Mouse (Mus musculus): Measurements from ENCODE around the gene Zfp664.
A peak's percentile ranks its signal among the peaks of the same experiment; 100 is the strongest.

The Zfp664 gene

GRCm38 (mm10) chr5:124862013-124862866 lies at the start of gene Zfp664, which contains the start of gene Ccdc92:
TSS of gene Zfp664 (plus strand) at chr5:124862691.
TSS of gene Ccdc92 (minus strand) at chr5:124862424.
- peak; percentile 99 for DNase-seq (ENCODE audit: low read depth, low spot score)

DNA sequence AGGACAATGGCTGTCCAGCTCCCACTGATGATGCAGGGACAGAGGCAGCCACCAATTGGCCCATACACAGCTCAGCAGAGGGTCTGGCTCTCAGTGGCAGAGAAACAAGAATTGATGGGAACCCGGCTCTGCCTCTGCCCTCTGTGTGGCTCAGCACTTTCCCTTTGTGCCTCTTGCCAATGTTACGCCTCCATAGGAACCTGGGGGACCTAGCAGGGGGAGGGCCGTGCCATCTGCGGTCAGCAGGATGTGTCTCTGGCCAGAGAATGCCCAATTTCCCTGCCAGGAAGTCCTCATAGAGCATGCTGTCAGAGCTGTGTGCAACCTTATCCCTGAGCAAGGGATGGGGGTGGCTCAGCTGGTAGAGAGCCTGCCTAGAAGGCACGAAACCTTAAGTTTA lies 47.7 kb upstream of the Zfp664 start:
- DNase-seq (ENCODE audit: low read depth, low spot score), result no peak

GRCm38 (mm10) chr5:124817050-124817449 lies 45.4 kb upstream of the Zfp664 start:
- DNase-seq (ENCODE audit: low read depth, low spot score), result no peak

- DNase-seq (ENCODE audit: low read depth, low spot score), result no peak
Measured at GRCm38 (mm10) chr5:124822128-124822894, 40.2 kb upstream of the Zfp664 start.

DNA sequence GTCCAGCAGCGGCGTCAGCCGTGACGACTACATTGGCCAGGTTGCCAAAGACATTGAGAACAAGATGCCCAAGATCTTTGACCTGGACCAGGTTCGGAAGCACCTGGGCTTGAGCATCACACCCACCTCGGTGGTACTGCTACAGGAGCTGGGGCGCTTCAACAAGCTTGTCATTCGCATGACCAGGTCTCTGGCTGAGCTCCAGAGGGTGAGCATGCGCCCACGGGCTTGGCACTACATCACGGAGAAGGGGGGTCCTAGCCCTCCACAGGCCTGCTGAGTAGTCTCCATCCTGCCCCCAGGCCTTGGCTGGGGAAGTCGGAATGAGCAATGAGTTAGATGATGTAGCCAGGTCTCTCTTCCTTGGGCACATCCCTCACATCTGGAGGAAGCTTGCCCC lies 32.2 kb upstream of the Zfp664 start:
- DNase-seq (ENCODE audit: low read depth, low spot score), result no peak

GRCm38 (mm10) chr5:124835218-124835617 lies 27.3 kb upstream of the Zfp664 start:
- DNase-seq (ENCODE audit: low read depth, low spot score), result no peak

- DNase-seq (ENCODE audit: low read depth, low spot score), result no peak
Measured at GRCm38 (mm10) chr5:124836075-124836474, 26.4 kb upstream of the Zfp664 start.

DNA sequence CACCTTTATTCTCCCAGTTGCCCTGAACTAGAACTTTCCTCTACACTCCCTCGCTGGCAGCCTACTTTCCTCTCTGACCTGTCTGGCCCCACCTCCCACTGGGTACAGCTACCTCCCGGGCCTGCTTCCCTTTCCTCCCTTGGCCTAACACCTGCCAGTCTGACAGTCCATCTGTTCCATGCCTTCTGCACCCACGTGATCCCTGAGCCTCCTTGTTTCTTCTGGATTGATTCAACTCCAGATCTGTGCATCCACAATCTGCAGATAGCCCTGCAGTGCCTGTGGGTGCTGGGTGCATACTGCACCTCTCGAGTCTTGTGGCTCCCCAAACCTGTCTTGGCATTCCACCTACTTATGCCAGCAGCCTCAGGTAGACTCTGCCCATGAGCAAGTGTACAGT lies 25.9 kb upstream of the Zfp664 start:
- no peak for DNase-seq (ENCODE audit: low read depth, low spot score)

DNA sequence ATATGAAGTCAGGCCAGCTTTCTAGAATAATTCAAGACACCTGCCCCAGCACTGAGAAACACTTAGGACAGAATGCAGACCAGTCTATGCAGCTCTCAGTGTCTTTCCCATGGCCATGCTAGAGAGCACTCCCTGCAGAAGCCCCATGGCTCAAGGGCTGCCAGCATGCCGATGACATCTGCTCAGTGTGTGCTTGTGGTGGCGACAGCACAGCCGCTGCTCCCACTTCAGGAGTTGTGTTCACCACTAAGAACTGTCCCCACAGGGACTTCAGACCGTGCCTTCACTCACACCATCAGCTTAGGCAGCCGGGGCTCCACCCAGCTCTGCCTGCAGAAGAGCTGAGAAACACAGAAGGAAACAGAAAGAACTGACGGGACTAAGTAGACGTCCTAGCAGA lies 22.3 kb upstream of the Zfp664 start:
- DNase-seq (ENCODE audit: low read depth, low spot score), result no peak

DNA sequence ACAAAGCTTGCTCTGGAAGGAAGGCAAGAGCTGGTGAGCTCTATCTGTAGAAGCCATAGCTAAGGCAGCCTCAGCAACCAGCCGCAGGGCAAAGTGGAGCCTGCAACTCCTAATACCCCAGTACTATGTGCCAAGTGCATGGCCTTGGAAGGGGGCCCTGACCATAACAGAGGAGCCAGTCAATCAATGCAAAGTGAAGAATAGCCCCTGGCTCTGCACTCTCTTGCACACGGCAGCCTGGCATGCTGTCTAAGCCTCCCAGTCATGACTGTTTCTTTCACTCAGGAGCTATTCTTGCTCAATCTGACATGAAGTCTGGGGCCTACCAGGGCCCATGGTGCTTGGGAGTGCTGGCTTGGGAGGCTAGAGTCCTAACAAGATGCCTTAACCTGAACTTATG lies 21.8 kb upstream of the Zfp664 start:
- no peak for DNase-seq (ENCODE audit: low read depth, low spot score)

DNA sequence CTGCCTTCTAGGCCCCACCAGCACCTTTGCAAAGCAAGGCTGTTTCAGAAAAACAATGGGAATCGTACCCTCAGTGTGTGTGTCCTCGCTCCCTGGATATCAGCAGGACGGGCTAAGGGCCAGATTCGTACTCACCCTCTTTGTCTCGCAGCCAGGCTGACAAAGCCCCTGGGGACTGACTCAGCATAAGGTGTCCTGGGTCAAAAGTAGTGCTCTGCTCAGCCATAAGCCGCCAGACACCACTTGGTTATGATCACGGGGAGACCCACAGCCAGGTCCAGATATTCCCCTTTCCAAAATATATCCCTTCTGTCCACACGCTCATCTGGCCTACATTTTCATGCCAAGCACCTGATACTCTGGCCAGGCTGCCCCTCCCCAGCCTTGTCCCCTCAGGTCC lies 19.1 kb upstream of the Zfp664 start:
- DNase-seq (ENCODE audit: low read depth, low spot score), result no peak

DNA sequence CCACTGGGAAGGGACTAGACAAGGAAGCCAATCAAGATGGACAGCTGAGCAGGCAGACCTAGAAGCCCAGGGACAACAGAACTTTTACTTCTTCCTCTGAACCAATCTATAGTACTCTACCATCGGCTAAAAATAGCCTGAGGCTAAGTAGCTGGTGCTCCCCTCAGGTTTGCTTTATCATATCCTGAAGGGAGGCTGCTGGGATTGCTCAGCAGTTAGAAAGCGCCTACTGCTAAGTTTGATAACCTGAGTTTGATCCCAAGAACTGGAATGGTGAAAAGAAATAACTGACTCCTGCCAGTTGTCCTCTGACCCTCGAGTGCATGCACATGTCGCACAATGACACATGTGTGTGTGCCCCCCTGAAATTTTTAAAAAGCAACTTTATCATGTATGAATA lies 17.6 kb upstream of the Zfp664 start:
- DNase-seq (ENCODE audit: low read depth, low spot score), result no peak

GRCm38 (mm10) chr5:124847014-124847413 lies 15.5 kb upstream of the Zfp664 start:
- no peak for DNase-seq (ENCODE audit: low read depth, low spot score)

- DNase-seq (ENCODE audit: low read depth, low spot score), result no peak
Measured at GRCm38 (mm10) chr5:124848994-124849393, 13.5 kb upstream of the Zfp664 start.

DNA sequence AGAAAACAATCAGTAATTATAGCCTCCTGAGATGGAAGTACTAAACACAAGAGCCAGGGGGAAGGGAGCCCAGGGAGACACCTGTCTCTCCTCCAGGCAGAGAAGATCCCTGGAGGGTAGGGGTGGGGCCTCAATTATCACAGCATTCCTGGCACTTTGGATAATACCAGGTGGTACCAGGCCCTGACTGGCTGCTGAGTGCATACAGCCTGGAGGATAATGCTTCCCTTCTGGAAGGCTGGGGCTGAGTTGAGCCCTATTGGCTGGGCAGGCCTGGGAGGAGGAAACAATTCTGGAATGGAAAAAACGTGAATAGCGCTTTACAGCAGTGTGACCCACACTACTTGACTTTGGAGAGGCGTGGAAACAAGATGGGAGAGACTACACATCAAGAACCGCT lies 10.9 kb upstream of the Zfp664 start:
- no peak for DNase-seq (ENCODE audit: low read depth, low spot score)

GRCm38 (mm10) chr5:124852294-124852693 lies 10.2 kb upstream of the Zfp664 start:
- no peak for DNase-seq (ENCODE audit: low read depth, low spot score)

GRCm38 (mm10) chr5:124853079-124853478 lies 9.4 kb upstream of the Zfp664 start:
- DNase-seq (ENCODE audit: low read depth, low spot score), result no peak

- DNase-seq (ENCODE audit: low read depth, low spot score), result no peak
Measured at GRCm38 (mm10) chr5:124854202-124854601, 8.3 kb upstream of the Zfp664 start.

GRCm38 (mm10) chr5:124860013-124860412 lies 2.5 kb upstream of the Zfp664 start:
- peak; percentile 26 for DNase-seq (ENCODE audit: low read depth, low spot score)

DNA sequence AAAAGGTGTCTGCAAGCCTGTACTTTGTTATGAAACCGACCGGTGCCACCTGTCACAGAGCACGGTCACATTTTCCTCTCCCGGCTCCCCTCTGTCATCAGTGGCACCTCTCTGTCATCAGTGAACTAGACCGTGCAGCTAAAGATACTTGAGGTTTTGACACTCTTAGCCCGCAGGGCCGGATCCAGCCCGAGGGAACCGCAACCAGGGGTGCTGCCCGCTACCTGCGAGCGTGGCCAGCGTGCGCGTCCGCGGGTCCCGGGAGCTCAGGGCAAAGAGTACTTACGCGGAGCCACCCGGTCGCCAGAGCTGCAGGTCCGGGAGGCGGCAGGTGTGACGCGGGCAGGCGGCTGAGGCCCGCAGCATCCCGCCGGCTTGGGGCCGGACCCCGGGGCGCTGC lies 1.0 kb upstream of the Zfp664 start:
- peak; percentile 80 for DNase-seq (ENCODE audit: low read depth, low spot score)

GRCm38 (mm10) chr5:124862871-124863741 lies 615 bp downstream of the Zfp664 start:
- peak; percentile 45 for DNase-seq (ENCODE audit: low read depth, low spot score)

- peak; percentile 64 for DNase-seq (ENCODE audit: low read depth, low spot score)
Measured at GRCm38 (mm10) chr5:124868981-124869380, 6.5 kb downstream of the Zfp664 start.

All from CD4-positive helper T cell, adult 2 months (primary cell).